Mouse (Mus musculus): ENCODE measurements around the gene Naaa. TPM values are rescaled to one million over a fixed set of nuclear protein-coding genes. Genes with fewer than 3 reads are reported as not detected.
A peak's percentile ranks its signal among the peaks of the same experiment; 100 is the strongest.

The Naaa gene
- polyA plus RNA-seq, 1 experiment from 2014 or later: 11.5 TPM

- peaks cover 72% of the 10 kb centered on the region for H3K36me3 ChIP-seq
- 86% methylated on average over 13 of the region's 13 CpGs for WGBS
Measured at GRCm38 (mm10) chr5:92302149-92302840, 24.3 kb upstream of the Naaa start.

DNA sequence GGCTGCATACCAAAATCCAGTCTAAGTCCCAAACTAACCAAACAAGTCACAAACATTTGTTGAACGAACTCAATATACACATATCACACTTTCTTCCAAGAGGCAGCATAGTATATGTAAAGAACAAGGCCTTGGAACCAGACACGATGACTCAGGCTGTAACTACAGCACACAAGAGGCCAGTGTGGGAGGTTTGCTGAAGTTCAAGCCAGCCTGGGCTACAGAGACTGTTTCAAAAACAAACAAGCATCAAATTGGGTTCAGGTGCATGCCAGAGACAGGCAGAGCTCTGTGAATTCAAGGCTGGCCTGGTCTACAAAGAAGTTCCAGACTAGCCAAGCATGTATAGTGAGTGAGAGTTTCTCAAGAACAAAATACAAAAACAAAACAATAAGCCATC, 16.6 kb upstream of the Naaa start:
- 96% methylated on average over 2 of the region's 2 CpGs for WGBS
- Histone ChIP-seq H3K4me3 (no peak overlapping the region), H3K36me3 (peaks cover 73% of the 10 kb centered on the region), H3K9ac (replicated peaks) (no peak overlapping the region), H3K4me2 (replicated peaks) (no peak overlapping the region), H3K4me1 (no peaks in the 10 kb centered on the region), H3K9me3 (no peaks in the 10 kb centered on the region), H3K27ac (replicated peaks) (no peak overlapping the region), H3K27me3 (no peaks in the 10 kb centered on the region)
- ATAC-seq (replicated peaks): no peak

More at GRCm38 (mm10) chr5:92302149-92302840, 24.3 kb upstream of the Naaa start:
- Histone ChIP-seq H3K4me2 (replicated peaks) (no peak overlapping the region), H3K4me1 (no peaks in the 10 kb centered on the region), H3K9ac (replicated peaks) (no peak overlapping the region), H3K27ac (replicated peaks) (no peak overlapping the region), H3K4me3 (no peak overlapping the region), H3K9me3 (no peaks in the 10 kb centered on the region), H3K27me3 (no peaks in the 10 kb centered on the region)
- no peak for ATAC-seq (replicated peaks)

- Histone ChIP-seq H3K4me3 (no peak overlapping the region), H3K27ac (replicated peaks) (no peak overlapping the region), H3K4me1 (no peaks in the 10 kb centered on the region), H3K27me3 (no peaks in the 10 kb centered on the region), H3K36me3 (peaks cover 82% of the 10 kb centered on the region), H3K9ac (replicated peaks) (no peak overlapping the region), H3K9me3 (no peaks in the 10 kb centered on the region), H3K4me2 (replicated peaks) (no peak overlapping the region)
- 93% methylated on average over 6 of the region's 6 CpGs for WGBS
- ATAC-seq (replicated peaks): no peak
Measured at GRCm38 (mm10) chr5:92291652-92292414, 13.9 kb upstream of the Naaa start.

DNA sequence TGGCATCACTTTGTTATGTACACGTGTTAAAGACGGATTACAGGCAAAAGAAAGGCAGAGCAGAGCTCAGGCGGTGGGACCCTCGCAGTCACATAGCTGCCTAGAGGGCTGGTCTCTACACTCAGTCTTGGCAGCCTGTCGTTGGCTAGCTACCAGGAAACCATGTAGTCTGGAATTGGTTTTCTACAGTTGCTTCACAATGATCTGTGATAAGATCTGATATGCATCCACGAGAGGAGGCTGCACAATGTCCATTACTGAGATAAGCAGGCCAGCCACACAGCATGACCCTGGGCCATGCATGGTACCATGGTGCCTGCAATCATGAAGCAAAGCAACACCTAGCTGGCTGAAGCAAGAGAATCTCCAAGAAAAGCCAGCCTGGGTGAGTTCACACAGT, 9.9 kb upstream of the Naaa start:
- H3K9me3 ChIP-seq: no peaks in the 10 kb centered on the region
- H3K4me2 ChIP-seq (replicated peaks): no peak overlapping the region
- H3K4me3 ChIP-seq: no peak overlapping the region
- no peak overlapping the region for H3K9ac ChIP-seq (replicated peaks)
- no peaks in the 10 kb centered on the region for H3K4me1 ChIP-seq
- H3K27ac ChIP-seq (replicated peaks): no peak overlapping the region
- H3K27me3 ChIP-seq: no peaks in the 10 kb centered on the region
- 83% methylated on average over 6 of the region's 6 CpGs for WGBS
- peaks cover 65% of the 10 kb centered on the region for H3K36me3 ChIP-seq
- ATAC-seq (replicated peaks): no peak

GRCm38 (mm10) chr5:92283107-92283506, 5.1 kb upstream of the Naaa start:
- WGBS: 83% methylated on average over 3 of the region's 3 CpGs
- H3K4me2 ChIP-seq (replicated peaks): no peak overlapping the region
- H3K4me1 ChIP-seq: no peaks in the 10 kb centered on the region; the same call in 1 of the 2 replicates
- no peak overlapping the region for H3K9ac ChIP-seq (replicated peaks)
- no peak overlapping the region for H3K4me3 ChIP-seq
- H3K36me3 ChIP-seq: peaks cover 28% of the 10 kb centered on the region
- no peak for ATAC-seq (replicated peaks)
- H3K9me3 ChIP-seq: no peaks in the 10 kb centered on the region
- H3K27ac ChIP-seq (replicated peaks): no peak overlapping the region
- H3K27me3 ChIP-seq: no peaks in the 10 kb centered on the region

- peaks cover 23% of the 10 kb centered on the region for H3K36me3 ChIP-seq
- no peaks in the 10 kb centered on the region for H3K9me3 ChIP-seq
- ATAC-seq (replicated peaks): no peak
- H3K9ac ChIP-seq (replicated peaks): no peak overlapping the region
- H3K27me3 ChIP-seq: no peaks in the 10 kb centered on the region
- no peak overlapping the region for H3K4me3 ChIP-seq
- H3K4me1 ChIP-seq: peaks cover 2% of the 10 kb centered on the region; the same call in 1 of the 2 replicates
- no peak overlapping the region for H3K27ac ChIP-seq (replicated peaks)
- WGBS: 75% methylated on average over 4 of the region's 4 CpGs
- no peak overlapping the region for H3K4me2 ChIP-seq (replicated peaks)
Measured at GRCm38 (mm10) chr5:92282571-92282970, 4.6 kb upstream of the Naaa start.

- Histone ChIP-seq H3K9me3 (no peaks in the 10 kb centered on the region), H3K36me3 (no peaks in the 10 kb centered on the region), H3K4me1 (peaks cover 6% of the 10 kb centered on the region; the same call in 1 of the 2 replicates), H3K27me3 (no peaks in the 10 kb centered on the region), H3K27ac (replicated peaks) (no peak overlapping the region), H3K4me3 (no peak overlapping the region), H3K4me2 (replicated peaks) (no peak overlapping the region), H3K9ac (replicated peaks) (no peak overlapping the region)
- ATAC-seq (replicated peaks): no peak
- 85% methylated on average over 10 of the region's 10 CpGs for WGBS
Measured at GRCm38 (mm10) chr5:92278942-92279537, 1.1 kb upstream of the Naaa start.

DNA sequence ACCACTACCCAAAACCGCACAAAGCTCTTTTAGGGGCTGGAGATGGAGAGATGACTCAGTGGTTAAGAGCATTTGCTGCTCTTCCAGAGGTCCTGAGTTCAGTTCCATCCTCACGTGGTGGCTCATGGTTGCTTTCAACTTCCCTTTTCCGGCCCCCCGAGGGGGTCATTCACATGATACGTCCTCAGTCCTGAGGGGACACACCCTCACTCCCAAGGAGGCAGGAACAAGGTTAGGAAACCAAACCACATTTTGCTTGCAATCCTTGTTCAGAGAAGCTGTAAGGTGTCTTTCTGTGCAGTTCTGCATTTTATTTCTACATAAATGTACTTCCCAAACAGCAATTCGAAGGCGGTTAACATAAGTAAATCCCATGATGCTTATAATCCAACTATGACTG, 7.5 kb downstream of the Naaa start:
- no peak overlapping the region for H3K4me3 ChIP-seq
- H3K36me3 ChIP-seq: no peaks in the 10 kb centered on the region
- H3K9me3 ChIP-seq: no peaks in the 10 kb centered on the region
- H3K9ac ChIP-seq (replicated peaks): no peak overlapping the region
- 87% methylated on average over 7 of the region's 7 CpGs for WGBS
- H3K4me1 ChIP-seq: no peaks in the 10 kb centered on the region
- H3K4me2 ChIP-seq (replicated peaks): no peak overlapping the region
- no peak for ATAC-seq (replicated peaks)
- no peaks in the 10 kb centered on the region for H3K27me3 ChIP-seq
- no peak overlapping the region for H3K27ac ChIP-seq (replicated peaks)

DNA sequence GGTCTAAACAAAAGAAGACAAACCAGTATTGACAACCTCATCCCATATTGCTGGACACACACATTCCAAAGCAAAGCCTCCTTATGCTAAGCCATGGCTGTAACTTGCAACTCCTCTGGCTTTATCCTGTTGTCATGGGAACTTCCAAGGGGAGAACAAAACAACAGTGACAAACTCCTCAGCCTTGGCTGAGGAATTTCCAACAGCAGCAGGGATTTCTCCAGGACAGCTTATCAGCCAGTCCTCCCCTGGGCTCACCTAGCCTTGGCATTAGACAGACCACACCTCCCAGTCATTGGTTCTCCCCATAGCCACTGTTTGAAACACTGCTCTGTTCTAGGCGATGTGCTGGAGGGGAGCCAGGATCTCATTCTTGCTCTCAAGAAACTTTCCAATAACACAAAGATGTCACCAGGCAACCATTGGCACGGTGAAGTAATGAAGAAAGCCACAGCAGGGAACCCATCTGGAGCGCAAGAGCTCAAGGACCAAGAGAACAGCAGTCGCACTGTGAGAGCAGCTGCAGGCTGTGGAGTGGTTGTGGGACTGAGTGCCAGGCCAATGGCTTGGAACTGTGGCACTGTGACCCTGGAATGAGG, 14.1 kb downstream of the Naaa start:
- Histone ChIP-seq H3K27ac (replicated peaks) (peak overlapping the region; percentile 49; the same call in 1 of the 2 replicates), H3K9me3 (no peaks in the 10 kb centered on the region), H3K9ac (replicated peaks) (no peak overlapping the region), H3K4me1 (peaks cover 12% of the 10 kb centered on the region), H3K27me3 (no peaks in the 10 kb centered on the region), H3K4me3 (no peak overlapping the region), H3K36me3 (no peaks in the 10 kb centered on the region), H3K4me2 (replicated peaks) (no peak overlapping the region)
- ATAC-seq (replicated peaks): peak; percentile 92
- WGBS: 5% methylated on average over 4 of the region's 4 CpGs

DNA sequence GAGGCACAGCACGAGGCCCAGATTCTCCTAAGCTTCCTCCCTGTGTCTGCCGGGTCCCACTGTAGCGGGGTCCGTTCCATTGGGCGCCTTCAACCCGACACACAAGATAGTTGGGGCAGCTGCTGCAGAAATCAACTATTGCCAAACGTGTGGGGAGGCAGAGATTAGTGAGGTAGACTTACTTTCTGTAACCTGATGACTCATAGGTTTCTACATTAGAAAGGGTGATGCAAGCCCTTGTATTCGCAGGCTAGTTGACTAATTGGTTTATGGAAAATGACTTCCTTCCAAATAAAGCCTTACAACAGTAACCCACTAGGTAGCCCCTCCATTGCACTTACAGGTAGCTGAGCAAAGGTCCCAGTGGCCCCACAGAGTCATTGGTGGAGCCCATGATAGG, 15.3 kb downstream of the Naaa start:
- H3K27ac ChIP-seq (replicated peaks): no peak overlapping the region
- no peak overlapping the region for H3K4me2 ChIP-seq (replicated peaks)
- no peaks in the 10 kb centered on the region for H3K27me3 ChIP-seq
- ATAC-seq (replicated peaks): no peak
- H3K9me3 ChIP-seq: no peaks in the 10 kb centered on the region
- no peak overlapping the region for H3K9ac ChIP-seq (replicated peaks)
- WGBS: 92% methylated on average over 8 of the region's 8 CpGs
- H3K36me3 ChIP-seq: no peaks in the 10 kb centered on the region
- H3K4me1 ChIP-seq: peaks cover 12% of the 10 kb centered on the region
- no peak overlapping the region for H3K4me3 ChIP-seq

DNA sequence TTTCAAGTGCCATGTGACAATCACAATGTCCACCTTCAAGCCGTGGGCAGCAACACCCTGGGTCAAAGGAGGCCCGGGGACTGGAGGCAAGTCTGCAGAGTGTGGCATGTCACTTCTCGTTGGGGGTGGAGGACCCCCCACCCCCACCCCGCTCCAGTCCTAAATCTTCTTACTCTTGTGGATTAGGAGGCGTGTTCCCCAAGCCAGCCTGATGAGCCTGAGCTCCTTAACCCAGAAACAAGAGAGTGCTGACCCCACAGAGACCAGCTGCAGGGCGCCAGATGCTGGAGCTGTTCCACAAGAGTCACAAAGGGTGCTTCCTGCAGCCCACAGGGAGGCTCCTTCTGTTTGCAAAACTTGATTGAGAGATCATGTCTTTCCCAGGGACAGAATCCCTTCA, 21.8 kb downstream of the Naaa start, which contains the start of gene Ppef2:
Gene Ppef2 (minus strand): TSS at position 61 of the 400 bp plus-strand sequence.
- no peaks in the 10 kb centered on the region for H3K36me3 ChIP-seq
- H3K9ac ChIP-seq (replicated peaks): no peak within 1 kb of the TSS
- no peak within 1 kb of the TSS for H3K4me3 ChIP-seq
- 10% methylated on average over 6 of the region's 6 CpGs for WGBS
- H3K4me1 ChIP-seq: peaks cover 9% of the 10 kb centered on the region
- no peak within 1 kb of the TSS for H3K27ac ChIP-seq (replicated peaks)
- H3K27me3 ChIP-seq: no peaks in the 10 kb centered on the region
- no peaks in the 10 kb centered on the region for H3K9me3 ChIP-seq
- ATAC-seq (replicated peaks): no peak
- H3K4me2 ChIP-seq (replicated peaks): no peak within 1 kb of the TSS

- 79% methylated on average over 6 of the region's 6 CpGs for WGBS
- H3K4me1 ChIP-seq: peaks cover 9% of the 10 kb centered on the region
- no peaks in the 10 kb centered on the region for H3K36me3 ChIP-seq
- no peak overlapping the region for H3K4me3 ChIP-seq
- no peak overlapping the region for H3K27ac ChIP-seq (replicated peaks)
- H3K9ac ChIP-seq (replicated peaks): no peak overlapping the region
- no peak for ATAC-seq (replicated peaks)
- H3K4me2 ChIP-seq (replicated peaks): no peak overlapping the region
- H3K27me3 ChIP-seq: no peaks in the 10 kb centered on the region
- H3K9me3 ChIP-seq: no peaks in the 10 kb centered on the region
Measured at GRCm38 (mm10) chr5:92254476-92254875, 23.5 kb downstream of the Naaa start.

Data from forebrain, embryonic 15.5 days (tissue).